Mouse (Mus musculus): ENCODE measurements around the gene Cab39.

The Cab39 gene

GRCm38 (mm10) chr1:85900521-85901333 lies 107.5 kb downstream of the Cab39 start:
- DNase-seq (ENCODE audit: low spot score) = no peak
